Mouse (Mus musculus) midbrain, embryonic 11.5 days (tissue): ENCODE results near the gene Trim7. TPM values are rescaled to one million over a fixed set of nuclear protein-coding genes. Genes with fewer than 3 reads are reported as not detected.

Experiments
- ATAC-seq: fragments of 200-750 bp; cut with Nextera tagmentation; 2 replicates; pipeline ENCODE4 v1.8.0; 2017; ENCODE audit warnings: moderate TSS enrichment, moderate library complexity; ENCODE audit not compliant: low FRiP score
- DNase-seq: peaks from one replicate; pipeline ENCODE4 v3.0.0; 2015; ENCODE audit warnings: low spot score; ENCODE audit errors: missing footprints
- H3K27ac ChIP-seq: fragments of 300-500 bp; sonication (generic); 2 replicates; pipeline ENCODE4 v1.5.1; 2014; ENCODE audit warnings: low read depth, low read length
- H3K27me3 ChIP-seq: fragments of 300-500 bp; sonication (generic); 2 replicates; pipeline ENCODE4 v1.6.1; 2014; ENCODE audit warnings: mild to moderate bottlenecking, low read length, moderate library complexity, mixed read lengths; ENCODE audit not compliant: control insufficient read depth, insufficient read depth
- H3K36me3 ChIP-seq: fragments of 300-500 bp; sonication (generic); 2 replicates; pipeline ENCODE4 v1.6.1; 2014; ENCODE audit warnings: mild to moderate bottlenecking, low read length, moderate library complexity, mixed read lengths; ENCODE audit not compliant: control insufficient read depth, insufficient read depth
- H3K4me1 ChIP-seq: fragments of 300-500 bp; sonication (generic); 2 replicates; pipeline ENCODE4 v1.6.1; 2014; ENCODE audit warnings: low read length; ENCODE audit not compliant: control insufficient read depth, insufficient read depth
- H3K4me2 ChIP-seq: fragments of 300-500 bp; sonication (generic); 2 replicates; pipeline ENCODE4 v1.6.1; 2014; ENCODE audit warnings: mild to moderate bottlenecking, moderate library complexity
- H3K4me3 ChIP-seq: fragments of 300-500 bp; sonication (generic); 2 replicates; pipeline ENCODE4 v1.5.1; 2014; ENCODE audit warnings: low read depth, low read length
- H3K9ac ChIP-seq: fragments of 300-500 bp; sonication (generic); 2 replicates; pipeline ENCODE4 v1.6.1; 2014; ENCODE audit warnings: low read length
- H3K9me3 ChIP-seq: fragments of 300-500 bp; sonication (generic); 2 replicates; pipeline ENCODE4 v1.6.1; 2016; ENCODE audit warnings: low read length; ENCODE audit not compliant: control insufficient read depth
- WGBS: fragments of 180-500 bp; shearing (Covaris S2); extraction: QIAGEN DNeasy Blood & Tissue Kit; methylation state at CpG from one replicate; pipeline ENCODE4 v1.1.7; 2014; 5-methylcytosine and 5-hydroxymethylcytosine counted together
- polyA plus RNA-seq: library from polyadenylated mRNA; unstranded; fragments of >200 nt; fragmentation: Nextera tagmentation; extraction: Ambion mirVana; gene quantifications from 2 replicates; pipeline ENCODE4 v1.2.1, GENCODE M21; 2014

The Trim7 gene
- polyA plus RNA-seq, 1 experiment from 2014 or later, result 0.40 TPM

DNA sequence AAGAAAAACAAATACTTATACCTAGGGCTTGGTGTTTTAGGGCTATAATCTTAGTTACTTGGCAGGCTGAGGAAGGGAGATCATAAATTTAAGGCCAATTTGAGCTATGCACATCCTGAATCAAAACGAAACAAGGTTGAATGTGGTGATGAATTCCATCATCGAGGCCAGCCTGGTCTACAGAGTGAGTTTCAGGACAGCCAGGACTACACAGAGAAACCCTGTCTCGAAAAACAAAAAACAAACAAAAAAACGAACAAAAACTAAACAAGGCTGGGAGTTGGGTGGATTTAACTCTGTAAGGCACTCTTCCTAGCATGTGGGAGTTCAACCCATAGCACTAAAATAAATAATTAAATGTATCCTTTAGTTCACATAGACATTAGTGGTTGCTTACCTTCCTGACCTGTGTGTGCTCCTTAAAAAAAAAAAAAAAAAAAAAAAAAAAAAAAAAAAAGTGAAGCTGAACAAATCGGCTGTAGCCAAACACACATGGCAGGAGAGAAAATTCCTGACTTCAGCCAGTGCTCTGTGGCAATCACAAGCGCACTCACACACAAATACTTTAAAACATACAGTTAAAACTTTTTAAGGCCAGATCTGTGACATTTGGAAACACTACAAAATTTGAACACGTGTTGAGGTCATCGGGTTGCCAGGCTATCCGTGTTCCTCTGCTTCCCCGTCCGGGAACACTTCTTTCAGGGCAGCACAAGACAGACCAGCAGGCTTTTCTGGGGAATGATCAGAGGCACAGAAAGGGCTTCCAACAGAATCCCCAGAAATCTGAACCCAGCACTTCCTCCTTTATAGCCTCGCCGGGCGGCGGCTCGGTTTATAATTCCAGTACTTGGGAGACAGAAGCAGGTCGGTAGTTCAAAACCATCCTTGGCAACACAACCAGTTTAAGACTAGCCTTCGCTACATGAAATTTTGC lies 26.7 kb upstream of the Trim7 start:
- DNase-seq (no peak), ATAC-seq (peak; percentile 33)
- Histone ChIP-seq H3K27me3 (no peaks in the 10 kb centered on the region), H3K4me2 (peak overlapping the region; percentile 96), H3K4me3 (peak overlapping the region; percentile 95), H3K9me3 (no peaks in the 10 kb centered on the region), H3K27ac (peak overlapping the region; percentile 73), H3K36me3 (peaks cover 27% of the 10 kb centered on the region), H3K9ac (peak overlapping the region; percentile 95), H3K4me1 (peaks cover 17% of the 10 kb centered on the region)
- 9% methylated on average over 18 of the region's 18 CpGs for WGBS

GRCm38 (mm10) chr11:48799921-48800701 lies 25.8 kb upstream of the Trim7 start, which contains the start of gene Rack1:
Gene Rack1, plus strand, starts transcription at chr11:48800332.
- peak; percentile 93 for ATAC-seq
- peak within 1 kb of the TSS; percentile 73 for H3K27ac ChIP-seq
- WGBS, result under 1% methylated on average over 47 of the region's 47 CpGs
- H3K9ac ChIP-seq, result peak within 1 kb of the TSS; percentile 95
- H3K4me2 ChIP-seq, result peak within 1 kb of the TSS; percentile 96
- H3K4me3 ChIP-seq, result peak within 1 kb of the TSS; percentile 95
- no peaks in the 10 kb centered on the region for H3K27me3 ChIP-seq
- no peaks in the 10 kb centered on the region for H3K9me3 ChIP-seq
- peaks cover 34% of the 10 kb centered on the region for H3K36me3 ChIP-seq
- peak; percentile 99 for DNase-seq
- peaks cover 17% of the 10 kb centered on the region for H3K4me1 ChIP-seq

- ATAC-seq (no peak), DNase-seq (no peak)
- H3K27ac ChIP-seq, result no peak overlapping the region
- no peaks in the 10 kb centered on the region for H3K9me3 ChIP-seq
- peak overlapping the region; percentile 96 for H3K4me2 ChIP-seq
- no peaks in the 10 kb centered on the region for H3K27me3 ChIP-seq
- H3K9ac ChIP-seq, result peak overlapping the region; percentile 95
- H3K4me1 ChIP-seq, result peaks cover 17% of the 10 kb centered on the region
- WGBS, result 79% methylated on average over 17 of the region's 17 CpGs
- peak overlapping the region; percentile 95 for H3K4me3 ChIP-seq
- peaks cover 47% of the 10 kb centered on the region for H3K36me3 ChIP-seq
These were observed 23.8 kb upstream of the Trim7 start for GRCm38 (mm10) chr11:48801831-48802772.

GRCm38 (mm10) chr11:48803988-48804387 lies 22.0 kb upstream of the Trim7 start:
- Histone ChIP-seq H3K36me3 (peaks cover 59% of the 10 kb centered on the region), H3K27me3 (no peaks in the 10 kb centered on the region), H3K4me3 (no peak overlapping the region), H3K4me1 (peaks cover 13% of the 10 kb centered on the region), H3K4me2 (no peak overlapping the region), H3K27ac (no peak overlapping the region), H3K9ac (no peak overlapping the region), H3K9me3 (no peaks in the 10 kb centered on the region)
- DNase-seq (no peak), ATAC-seq (no peak)
- WGBS, result 93% methylated on average over 2 of the region's 2 CpGs

DNA sequence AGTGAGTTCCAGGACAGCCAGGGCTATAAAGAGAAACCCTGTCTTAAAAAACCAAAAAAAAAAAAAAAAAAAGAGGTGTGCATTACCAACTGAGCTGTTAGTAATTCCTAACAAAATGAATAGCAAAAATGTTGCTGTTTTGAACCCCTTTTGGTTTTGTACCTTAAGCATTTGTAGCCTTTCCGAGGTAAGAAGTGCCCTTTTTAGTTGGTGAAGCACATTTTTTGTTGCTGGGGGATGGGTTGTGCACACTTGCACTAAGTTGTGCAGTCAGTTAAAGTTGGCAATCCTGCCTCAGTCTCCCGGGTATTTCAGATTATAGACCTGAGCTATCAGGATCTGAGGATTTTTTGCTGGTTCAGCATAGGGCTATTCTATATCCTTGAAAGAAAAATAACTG lies 21.0 kb upstream of the Trim7 start:
- ATAC-seq (no peak), DNase-seq (no peak)
- no peaks in the 10 kb centered on the region for H3K9me3 ChIP-seq
- no peak overlapping the region for H3K9ac ChIP-seq
- H3K4me2 ChIP-seq, result no peak overlapping the region
- H3K36me3 ChIP-seq, result peaks cover 62% of the 10 kb centered on the region
- H3K4me3 ChIP-seq, result no peak overlapping the region
- no peaks in the 10 kb centered on the region for H3K27me3 ChIP-seq
- H3K4me1 ChIP-seq, result peaks cover 13% of the 10 kb centered on the region
- no peak overlapping the region for H3K27ac ChIP-seq
- WGBS, result 89% methylated on average over 2 of the region's 2 CpGs

- H3K36me3 ChIP-seq, result peaks cover 60% of the 10 kb centered on the region
- no peaks in the 10 kb centered on the region for H3K27me3 ChIP-seq
- no peak overlapping the region for H3K4me2 ChIP-seq
- peaks cover 3% of the 10 kb centered on the region; the same call in 1 of the 2 replicates for H3K4me1 ChIP-seq
- no peak overlapping the region for H3K4me3 ChIP-seq
- 64% methylated on average over 21 of the region's 21 CpGs for WGBS
- ATAC-seq, result peak; percentile 56
- no peak for DNase-seq
- H3K9ac ChIP-seq, result no peak overlapping the region
- H3K9me3 ChIP-seq, result no peaks in the 10 kb centered on the region
- no peak overlapping the region for H3K27ac ChIP-seq
These were observed 18.9 kb upstream of the Trim7 start for GRCm38 (mm10) chr11:48806856-48807562.

- no peak for DNase-seq
- Histone ChIP-seq H3K9me3 (no peaks in the 10 kb centered on the region), H3K4me2 (no peak overlapping the region), H3K9ac (no peak overlapping the region), H3K4me3 (no peak overlapping the region), H3K4me1 (no peaks in the 10 kb centered on the region), H3K27ac (no peak overlapping the region), H3K36me3 (peaks cover 59% of the 10 kb centered on the region), H3K27me3 (no peaks in the 10 kb centered on the region)
- 74% methylated on average over 14 of the region's 14 CpGs for WGBS
- peak; percentile 26 for ATAC-seq
These were observed 18.2 kb upstream of the Trim7 start for GRCm38 (mm10) chr11:48807563-48808303.

- Histone ChIP-seq H3K27ac (no peak overlapping the region), H3K27me3 (no peaks in the 10 kb centered on the region), H3K4me2 (no peak overlapping the region), H3K4me1 (no peaks in the 10 kb centered on the region), H3K36me3 (peaks cover 54% of the 10 kb centered on the region), H3K4me3 (no peak overlapping the region), H3K9ac (no peak overlapping the region), H3K9me3 (no peaks in the 10 kb centered on the region)
- DNase-seq (no peak), ATAC-seq (no peak)
These were observed 17.7 kb upstream of the Trim7 start for GRCm38 (mm10) chr11:48808304-48808646.
